Mouse (Mus musculus) cerebellum, adult 2 months (tissue): Measurements from ENCODE around the gene Tet2.

Experiments
- CTCF ChIP-seq: fragments of 200-500 bp; IDR thresholded peaks from 2 replicates; pipeline ENCODE4 v1.5.1; 2011; ENCODE audit warnings: low read depth, mild to moderate bottlenecking, control low read depth, low read length, moderate library complexity, borderline replicate concordance; ENCODE audit not compliant: insufficient read depth
- POLR2A ChIP-seq: fragments of 200-500 bp; IDR thresholded peaks from 2 replicates; pipeline ENCODE4 v1.6.1; 2011; ENCODE audit warnings: low read length, control low read depth, borderline replicate concordance; ENCODE audit not compliant: insufficient read depth

- TF ChIP-seq POLR2A (no peak), CTCF (no peak)
Measured at GRCm38 (mm10) chr3:133543101-133544020, 1.6 kb downstream of the Tet2 start.
